Mouse (Mus musculus) kidney, adult 8-10 months (tissue): ENCODE measurements around the gene Spata2.

ENCODE experiments used
- DNase-seq, 2 experiments: peaks; one replicate each; pipeline ENCODE4 v3.0.0; 2022

The Spata2 gene

DNA sequence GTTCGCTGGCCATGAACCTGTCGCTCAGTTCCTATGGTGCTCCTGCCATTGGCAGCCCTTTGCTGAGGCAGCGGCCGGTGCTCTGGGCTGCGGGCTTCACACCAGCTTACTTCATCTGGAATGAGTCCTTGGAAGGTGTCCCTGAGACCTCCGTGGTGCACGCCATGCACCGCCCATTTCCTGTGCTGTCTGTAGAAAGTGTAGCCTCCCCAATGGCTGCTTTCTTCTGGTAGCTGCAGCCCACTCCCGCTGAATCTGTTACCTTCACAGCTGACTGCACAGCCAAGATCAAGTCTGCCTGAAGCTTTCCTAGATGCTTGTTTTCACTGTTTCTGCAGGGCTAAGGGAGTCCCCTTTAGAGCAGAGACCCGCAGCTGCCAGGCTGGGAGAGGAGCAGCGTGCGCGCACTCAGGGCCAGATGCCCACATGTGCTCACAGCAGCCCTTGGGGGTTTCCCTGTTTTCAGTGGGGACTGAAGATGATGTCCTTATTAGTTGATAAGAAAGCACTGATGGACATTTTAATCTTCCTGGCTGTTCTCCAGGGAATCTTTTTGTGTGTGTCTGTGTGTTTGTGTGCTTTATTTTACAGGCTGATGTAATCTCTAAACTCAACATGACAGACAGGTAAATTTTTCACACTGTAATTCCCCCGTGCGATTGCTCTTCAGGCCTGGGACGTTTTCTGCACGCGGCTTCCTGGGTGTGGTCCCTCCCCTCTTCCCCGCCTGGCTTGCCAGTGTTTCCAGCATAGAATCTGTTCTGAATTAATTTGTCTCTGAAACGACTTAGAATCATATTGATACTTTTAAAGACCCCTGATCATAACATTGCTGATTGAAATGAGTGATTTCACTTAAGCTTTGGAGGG, 46.5 kb downstream of the Spata2 start:
- DNase-seq: no peak

DNA sequence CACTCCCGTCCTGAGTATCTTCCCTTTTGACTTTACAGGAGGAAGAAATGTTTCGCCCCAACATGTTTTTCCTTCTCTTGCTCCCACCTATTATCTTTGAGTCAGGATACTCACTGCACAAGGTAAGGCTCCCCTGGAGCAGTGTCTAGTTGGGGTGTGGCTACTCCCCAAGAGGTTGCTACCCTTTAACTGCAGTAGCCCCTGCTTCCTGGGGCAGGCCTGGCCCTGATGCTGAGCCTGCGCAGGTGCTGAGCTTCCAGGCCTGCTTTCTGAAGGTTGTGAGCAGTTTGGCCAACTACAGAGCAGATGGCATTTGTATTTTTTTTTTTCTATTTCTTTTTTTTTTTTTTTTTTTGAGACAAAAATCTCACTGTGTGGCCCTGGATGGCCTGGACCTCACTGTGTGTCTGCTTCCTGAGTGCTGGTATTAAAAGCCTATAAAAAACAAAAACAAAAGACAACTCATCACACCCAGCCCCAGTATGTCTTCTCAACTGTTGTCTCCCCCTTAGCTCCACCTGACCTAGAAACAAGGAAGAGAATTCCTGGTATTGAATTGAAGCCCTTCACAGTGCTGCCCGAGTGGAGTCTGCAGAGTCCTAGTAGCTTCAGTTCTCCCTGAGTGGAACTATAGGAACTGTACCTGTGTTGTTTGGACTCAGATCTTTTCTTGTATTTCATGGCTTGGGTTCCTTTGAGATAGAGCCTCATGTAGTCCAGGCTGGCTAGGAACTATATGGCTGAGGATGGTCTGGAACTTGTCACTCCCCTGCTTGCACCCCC, 49.1 kb downstream of the Spata2 start:
- DNase-seq: no peak

DNA sequence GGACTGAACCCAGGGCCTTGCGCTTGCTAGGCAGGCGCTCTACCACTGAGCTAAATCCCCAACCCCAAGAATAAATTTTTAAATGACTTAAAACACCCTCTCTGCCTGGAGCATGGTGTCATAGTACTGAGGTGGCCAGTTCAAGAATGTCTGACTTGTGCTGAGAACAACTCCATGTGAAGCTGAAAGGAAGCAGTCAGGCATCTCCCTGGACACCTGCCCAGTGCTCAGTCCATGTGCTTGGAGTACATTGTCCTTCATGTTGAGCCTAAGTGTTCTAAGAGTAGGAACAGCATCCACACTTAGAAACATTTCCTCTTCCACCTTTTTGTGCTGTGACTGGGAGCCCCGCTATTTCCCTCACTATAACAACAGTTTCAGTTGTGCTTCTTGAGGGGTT, 53.3 kb downstream of the Spata2 start:
- DNase-seq: peak; percentile 71 to 83

- no peak for DNase-seq
These were observed 56.3 kb downstream of the Spata2 start for GRCm38 (mm10) chr2:167436371-167436770.

- DNase-seq: peak; percentile 72 to 82
These were observed 57.1 kb downstream of the Spata2 start for GRCm38 (mm10) chr2:167435631-167436030.

- DNase-seq: no peak
These were observed 58.1 kb downstream of the Spata2 start for GRCm38 (mm10) chr2:167434570-167434969.

DNA sequence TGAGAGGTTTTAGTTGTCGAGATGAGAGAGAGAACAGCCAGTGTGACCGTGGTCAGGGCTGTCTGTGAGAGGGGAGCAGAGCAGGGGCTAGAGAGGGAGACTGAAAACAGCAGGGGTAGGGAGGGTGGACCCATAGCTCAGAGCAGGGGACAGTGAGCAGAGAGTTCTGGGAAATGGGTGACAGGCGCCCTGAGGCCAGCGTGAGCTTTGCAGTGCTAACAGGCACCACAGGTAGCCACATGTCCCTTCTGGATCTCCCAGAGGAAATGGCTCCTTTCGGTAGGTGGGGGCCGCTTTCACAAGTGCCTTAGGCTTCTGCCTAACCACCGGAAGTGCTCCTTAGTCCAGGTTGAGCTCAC, 61.3 kb downstream of the Spata2 start:
- DNase-seq: no peak
